Mouse (Mus musculus) cerebellum, adult 9-11 months (tissue): Measurements from ENCODE around the gene Zfp652.
A peak's percentile ranks its signal among the peaks of the same experiment; 100 is the strongest.
"Not testable (repeated sequence)": the region's sequence is repeated elsewhere in the genome, so short reads cannot be mapped to it uniquely, and the experiment has no call there.

ENCODE experiments used
- DNase-seq: peaks from one replicate; pipeline ENCODE4 v3.0.0; 2022

Gene Zfp652

DNA sequence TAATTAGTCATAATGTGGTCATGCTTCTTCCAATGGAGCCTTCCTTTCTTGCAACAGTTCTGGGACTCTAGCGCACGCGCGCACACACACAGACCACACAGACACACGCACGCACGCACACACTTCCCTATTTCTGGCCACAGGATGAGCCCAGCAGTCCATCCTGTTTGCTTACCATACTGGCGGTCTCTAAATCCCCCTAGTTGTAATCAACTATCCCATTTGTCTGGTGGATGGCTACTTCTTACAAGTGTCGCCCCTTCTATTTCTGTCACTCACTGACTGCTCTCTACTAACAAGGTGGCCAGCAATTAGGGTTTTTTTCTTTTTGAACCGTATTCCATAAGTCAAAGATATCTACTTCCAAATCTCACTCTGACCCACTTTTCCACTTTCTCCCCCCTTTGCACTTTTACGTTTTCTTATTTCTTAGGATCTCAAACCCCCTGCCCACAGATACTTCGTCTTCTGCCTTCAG is 349 bp upstream of the Zfp652 start:
- peak; percentile 51 for DNase-seq

DNA sequence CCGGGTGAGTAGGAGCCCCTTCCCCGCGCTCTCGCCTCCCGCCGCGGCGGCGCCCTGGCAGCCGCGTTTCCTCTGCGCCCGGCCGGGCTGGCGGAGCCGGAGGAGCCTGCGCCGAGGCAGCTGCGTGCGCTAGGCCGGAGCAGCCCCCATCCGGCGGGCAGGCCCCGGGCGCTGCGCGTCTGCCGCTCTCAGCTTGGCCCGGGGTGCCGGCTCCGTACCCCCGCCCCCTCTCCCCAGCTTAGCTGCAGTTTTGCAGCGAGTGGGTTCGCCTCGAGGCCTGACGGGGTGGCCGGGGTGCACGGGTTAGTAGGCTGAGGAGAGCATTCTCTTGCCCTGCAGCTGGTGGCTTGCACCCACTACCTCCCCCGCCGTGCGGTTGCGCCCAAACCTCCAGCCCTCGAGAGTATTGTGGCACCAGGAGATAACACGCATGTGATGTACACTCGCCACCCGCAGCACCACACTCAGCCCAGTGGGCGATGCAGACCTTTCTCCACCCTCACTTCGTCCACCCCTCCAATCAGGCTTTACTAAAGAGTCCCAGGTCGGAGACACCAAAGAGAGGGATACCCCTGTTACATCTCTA is 845 bp downstream of the Zfp652 start:
- DNase-seq: peak; percentile 74

DNA sequence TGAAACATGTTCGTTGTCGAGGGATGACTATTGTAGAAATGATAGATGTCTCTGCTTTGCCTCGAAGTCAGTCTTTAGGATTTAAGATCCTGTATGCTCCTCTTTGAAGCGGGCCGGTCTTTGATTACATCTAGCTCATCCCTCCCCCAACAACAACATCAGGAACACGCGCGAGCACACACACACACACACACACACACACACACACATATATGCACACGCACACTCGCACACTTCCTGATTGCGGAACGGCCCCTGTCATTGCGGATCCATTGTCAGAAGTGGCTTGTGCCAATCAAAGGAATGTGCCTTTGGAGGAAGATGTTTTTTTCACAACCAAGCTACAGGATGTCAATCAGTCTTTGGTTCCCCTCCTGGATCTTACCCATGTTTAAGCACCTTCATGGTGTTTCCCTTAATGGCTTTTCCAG is 1.4 kb downstream of the Zfp652 start:
- no peak for DNase-seq

DNA sequence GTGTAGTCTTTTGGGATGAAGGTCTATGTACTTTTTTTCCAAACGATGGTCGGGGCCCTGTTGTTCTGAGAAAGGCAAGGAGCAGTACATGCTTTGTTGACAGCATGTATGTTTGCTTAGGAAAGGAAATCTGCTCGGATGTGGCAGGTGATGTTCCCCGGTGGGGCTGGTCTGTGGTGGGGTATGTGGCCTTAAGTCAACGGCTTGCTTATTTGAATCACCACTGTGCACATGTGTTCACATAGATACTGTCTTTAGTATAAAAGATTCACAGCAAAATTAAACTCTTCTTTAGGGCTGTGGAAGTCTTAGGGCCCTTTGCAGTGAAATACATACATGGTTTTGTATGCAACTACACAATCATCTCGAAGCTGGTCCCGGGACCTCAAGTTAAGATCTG is 1.9 kb downstream of the Zfp652 start:
- DNase-seq: no peak

DNA sequence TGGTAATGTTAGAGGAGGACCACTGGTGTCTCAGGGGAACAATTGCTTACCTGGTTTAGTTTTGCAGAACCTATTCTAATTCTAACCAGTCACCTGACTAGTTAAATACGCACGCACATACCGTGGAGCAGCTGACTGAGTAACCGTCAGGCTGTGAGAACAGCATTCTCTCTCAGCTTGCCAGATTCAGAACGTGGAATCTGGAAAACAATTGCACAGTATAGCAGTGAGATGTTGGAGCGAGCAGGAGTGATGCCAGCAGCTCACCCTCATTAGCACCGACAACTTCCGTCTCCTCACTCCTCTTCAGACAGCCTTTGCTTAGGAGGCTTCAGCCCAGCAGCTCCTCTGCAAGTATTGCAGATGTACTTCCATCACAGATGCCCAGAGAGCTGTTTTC is 3.7 kb downstream of the Zfp652 start:
- DNase-seq: peak; percentile 24

DNA sequence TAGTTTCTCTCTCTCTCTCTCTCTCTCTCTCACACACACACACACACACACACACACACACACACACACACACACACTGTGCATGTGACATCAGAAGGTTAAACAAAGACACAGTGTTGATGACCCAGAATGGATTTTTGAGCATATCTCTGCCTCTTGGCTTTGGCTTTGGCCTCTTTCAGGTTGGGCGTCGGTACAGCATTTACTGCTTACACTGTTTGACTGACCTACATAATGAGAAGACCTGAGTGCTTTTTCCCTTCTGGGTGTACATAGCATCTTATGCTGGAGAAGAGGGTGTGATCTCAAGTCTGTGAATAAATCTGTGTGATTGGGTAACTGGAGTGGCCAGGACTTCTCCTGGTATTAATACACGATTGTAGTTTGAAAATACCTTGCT is 6.9 kb downstream of the Zfp652 start:
- peak; percentile 54 for DNase-seq

DNA sequence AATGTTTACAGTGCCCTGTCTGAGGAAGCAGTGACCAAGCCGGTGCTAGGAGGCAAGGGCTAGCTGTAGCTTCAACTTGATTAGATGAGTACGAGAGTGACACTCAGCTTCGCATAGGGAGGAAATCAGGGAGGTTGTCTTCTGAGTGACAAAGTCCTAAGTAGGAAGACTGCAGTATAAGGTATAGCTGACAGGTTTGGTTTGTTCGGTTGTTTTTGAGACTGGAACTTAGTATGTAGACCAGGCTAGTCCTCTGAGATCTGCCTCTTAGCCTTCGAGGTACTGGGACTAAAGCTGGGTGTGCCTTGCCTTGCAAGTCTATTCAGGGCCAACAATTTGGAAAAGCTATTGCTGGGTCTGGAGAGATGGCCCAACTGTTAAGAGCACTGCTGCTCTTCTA is 10.8 kb downstream of the Zfp652 start, which contains the start of gene B130006D01Rik:
TSS of gene B130006D01Rik (plus strand) at position 301 of the 400 bp plus-strand sequence.
- no peak for DNase-seq

DNA sequence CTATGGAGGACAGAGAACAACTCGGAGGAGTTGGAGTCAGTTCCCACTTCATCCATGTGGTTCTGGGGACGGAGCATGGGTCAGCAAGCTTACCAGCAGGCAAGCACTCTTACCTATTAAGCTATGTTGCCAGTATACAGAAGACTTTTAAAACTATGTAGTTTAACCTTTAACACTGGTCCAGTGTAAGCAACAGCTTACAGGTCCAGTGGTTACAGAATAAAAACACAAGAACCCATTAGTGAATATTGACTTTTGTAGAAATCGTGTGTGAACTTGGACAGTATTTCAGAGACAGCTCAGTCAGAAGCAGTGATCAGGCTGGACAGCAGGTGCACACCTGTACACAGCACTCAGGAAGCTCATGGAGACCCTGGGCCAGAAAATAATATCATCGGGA is 12.0 kb downstream of the Zfp652 start:
- DNase-seq: no peak

DNA sequence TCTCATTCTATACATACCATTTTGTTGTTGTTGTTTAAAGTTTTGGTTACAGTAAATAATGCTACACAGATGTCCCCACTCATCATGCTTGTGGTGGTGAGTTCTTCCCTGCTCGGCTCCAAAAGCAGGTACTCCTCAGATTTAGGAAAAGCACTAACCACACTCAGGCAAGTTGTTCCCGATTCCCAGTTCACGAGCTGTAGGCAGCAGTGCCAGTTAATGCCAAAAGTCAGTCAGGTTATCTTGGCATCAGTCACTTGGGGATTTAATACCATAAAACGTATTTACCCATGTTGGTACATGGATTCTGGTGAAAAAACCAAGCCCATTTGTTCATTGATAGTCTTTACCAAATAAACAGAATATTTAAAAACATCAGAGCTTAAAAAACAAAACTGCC is 13.7 kb downstream of the Zfp652 start:
- DNase-seq: no peak

DNA sequence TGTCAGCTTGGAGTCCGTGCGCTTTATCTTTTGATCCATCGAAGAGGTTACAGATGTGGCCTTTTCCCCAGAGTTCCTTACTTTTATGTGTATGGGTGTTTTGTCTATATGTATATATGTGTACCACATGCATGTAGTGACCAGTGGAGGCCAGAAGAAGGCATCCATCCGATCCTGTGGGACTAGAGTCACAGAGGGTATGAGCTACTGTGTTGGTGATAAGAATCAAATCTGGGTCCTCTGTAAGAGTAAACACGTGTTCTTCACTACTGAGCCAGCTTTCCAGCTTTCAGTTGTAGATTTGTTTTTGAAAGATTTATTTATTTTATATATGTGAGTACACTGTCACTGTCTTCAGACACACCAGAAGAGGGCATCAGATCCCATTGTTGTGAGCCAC is 15.5 kb downstream of the Zfp652 start:
- DNase-seq: no peak

DNA sequence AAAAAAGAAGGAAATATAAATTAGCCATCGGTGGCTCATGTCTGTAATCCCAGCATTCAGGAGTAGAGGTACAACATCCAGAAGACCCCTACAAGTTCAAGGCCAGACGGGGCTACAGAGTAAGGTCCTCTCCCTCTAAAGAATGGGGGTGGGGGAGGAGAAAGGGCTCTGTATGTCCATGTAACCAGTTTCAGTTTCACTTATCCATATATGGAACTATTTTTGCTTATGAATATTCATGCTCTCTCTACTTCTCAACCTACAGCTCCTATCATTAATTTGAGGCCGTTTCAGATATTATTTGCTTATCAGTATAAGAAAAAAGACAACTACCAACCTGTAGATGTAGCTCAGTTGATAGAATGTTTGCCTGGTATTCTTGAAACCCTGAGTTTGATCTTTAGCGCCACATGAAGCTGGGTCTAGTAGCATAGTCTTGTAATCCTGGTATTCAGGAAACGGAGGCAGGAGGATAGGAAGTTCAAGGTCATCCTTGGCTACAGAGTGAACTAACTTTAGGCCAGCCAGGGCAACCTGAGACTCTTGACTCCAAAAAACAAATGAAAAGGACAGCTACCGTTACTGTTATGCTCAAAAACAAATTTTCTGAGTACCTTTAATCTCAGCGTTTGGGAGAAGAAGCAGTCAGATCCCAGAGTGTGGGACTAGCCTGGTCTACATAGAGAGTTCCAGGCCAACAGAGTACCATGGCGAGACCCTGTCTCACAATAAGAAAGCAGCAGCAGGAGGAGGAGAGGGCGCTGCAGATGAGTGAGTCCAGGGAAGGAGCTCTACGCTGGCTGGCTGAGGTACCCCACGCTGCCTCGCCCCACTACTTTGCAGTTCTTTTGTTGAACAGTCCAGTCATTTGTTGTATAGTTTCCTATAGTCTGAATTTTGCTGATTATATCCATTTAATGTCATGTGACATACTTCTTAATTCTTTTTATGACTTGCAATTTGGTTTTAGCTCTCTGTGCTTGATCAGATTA is 16.7 kb downstream of the Zfp652 start:
- DNase-seq: no peak

DNA sequence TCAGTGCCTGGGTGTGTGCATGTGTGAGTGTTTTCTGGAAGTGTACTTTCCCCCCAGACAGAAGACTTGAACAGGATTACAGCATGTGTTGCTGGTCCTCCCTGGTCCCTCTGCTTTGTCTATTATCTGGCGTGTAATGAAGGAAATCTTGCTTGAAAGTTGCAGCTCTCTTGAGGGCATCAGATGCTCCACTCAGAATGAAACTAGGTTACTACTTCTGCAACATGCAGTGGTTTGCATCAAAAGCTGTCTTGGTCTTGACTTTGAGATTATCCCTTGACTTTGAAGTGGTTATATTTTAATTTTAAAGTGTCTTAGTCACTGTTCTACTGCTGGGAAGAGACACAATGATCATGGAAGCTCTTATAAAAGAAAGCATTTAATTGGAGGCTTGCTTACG is 22.0 kb downstream of the Zfp652 start:
- DNase-seq: no peak

DNA sequence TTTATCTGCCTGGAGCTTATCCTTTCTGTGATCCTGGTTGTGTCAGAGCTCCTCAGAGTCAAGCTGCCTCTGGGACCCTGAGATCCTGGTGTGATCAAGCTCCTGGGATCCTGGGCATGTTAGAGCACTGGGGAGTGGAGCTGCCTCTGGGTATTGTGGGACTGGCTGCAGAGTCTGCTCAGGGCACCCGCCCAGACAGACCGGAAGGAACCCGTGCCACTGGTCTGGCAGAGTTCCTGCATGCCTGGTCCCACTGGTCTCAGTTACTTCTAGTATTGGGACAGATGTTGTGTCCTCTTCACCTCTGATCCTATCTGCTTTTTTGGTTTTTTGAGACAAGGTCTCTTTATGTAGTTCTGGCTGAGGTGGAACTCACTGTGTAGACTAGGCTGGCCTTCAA is 25.3 kb downstream of the Zfp652 start:
- peak; percentile 25 for DNase-seq

DNA sequence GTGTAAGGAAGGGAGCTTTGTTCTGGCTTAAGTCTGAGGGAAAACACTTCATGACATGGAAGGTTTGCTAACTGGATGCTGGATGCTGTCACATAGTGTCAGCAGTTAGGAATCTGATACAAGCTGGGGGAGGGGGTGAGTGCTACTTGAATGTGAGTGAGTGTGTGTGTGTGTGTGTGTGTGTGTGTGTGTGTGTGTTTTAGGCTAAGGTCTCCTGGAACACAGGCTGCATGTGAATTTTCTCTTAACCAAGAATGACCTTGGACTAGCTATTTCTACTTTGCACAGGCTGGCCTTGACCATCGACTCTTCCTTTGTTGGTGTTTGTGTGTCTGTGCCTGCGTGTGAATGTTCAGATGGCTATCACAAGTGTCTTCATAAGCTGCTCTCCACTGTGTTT is 32.0 kb downstream of the Zfp652 start:
- no peak for DNase-seq

DNA sequence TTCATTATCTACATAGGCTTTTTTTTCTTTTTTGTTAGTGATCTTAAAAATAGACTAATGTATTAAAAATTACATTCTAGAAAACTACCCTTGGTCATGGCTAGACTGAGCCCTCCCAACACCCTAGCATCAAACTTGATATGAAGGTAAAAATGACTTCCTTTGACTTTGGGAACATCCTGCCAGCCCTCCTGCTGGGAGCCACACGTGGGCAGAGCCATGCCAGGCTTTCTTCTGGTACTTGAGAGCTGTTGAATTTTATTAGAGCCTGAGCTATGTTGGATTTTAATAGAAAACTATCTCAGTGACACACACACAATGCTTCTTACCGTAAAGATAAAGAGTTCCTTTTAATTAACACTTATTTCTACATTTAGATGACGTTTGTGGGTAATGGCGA is 34.3 kb downstream of the Zfp652 start:
- DNase-seq: peak; percentile 44

DNA sequence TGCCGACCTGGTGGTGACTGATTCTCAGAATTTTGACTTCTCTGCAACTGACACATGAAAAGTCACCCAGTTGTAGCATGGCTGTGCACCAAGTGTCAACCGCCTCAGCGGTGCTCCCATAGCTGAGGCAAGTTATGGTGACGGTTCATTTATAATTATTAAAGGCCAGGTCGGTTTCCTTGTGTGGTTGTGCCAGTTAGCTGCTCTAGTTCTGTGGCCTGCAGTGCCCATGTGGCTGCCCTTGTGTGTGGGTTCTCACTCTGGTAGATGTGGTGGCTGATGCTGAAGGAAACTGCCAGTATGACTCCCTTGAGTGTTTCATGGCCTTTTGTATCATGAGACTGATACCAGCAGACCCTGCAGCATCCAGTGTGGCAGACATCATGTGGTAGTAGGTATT is 35.9 kb downstream of the Zfp652 start:
- no peak for DNase-seq

DNA sequence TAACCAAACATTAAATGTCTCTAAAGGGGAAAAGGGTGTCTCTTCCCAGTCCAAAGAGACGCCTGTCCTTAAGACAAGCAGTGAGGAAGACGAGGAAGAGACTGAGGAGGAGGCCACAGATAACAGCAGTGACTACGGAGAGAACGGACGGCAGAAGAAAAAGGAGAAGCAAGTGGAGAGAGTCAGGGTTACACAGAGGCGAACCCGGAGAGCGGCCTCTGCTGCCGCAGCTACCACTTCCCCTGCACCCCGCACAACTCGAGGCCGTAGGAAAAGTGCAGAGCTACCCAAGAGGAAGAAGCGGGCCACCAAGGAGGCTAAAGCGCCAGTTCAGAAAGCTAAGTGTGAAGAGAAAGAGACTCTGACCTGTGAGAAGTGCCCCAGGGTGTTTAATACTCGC is 37.1 kb downstream of the Zfp652 start:
- no peak for DNase-seq

DNA sequence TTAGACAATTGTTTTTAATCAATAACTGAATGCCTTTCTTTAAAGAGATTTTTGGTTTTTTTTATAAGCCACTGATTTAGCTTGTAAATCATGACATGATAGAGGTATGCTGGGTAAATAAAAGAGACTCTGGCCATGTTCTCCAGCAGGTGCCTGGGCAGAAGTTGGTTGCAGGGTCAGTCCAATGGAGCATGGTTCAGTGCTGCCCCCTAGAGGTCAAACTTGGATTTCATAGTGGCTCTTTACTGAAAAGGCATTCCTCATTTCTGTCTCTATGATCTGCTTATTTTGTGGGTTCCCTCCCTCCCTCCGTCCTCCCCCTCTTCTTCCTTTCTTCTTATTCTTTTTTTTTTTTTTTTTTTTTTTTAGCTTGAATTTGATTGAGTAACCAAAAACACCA is 38.5 kb downstream of the Zfp652 start:
- peak; percentile 71 for DNase-seq

DNA sequence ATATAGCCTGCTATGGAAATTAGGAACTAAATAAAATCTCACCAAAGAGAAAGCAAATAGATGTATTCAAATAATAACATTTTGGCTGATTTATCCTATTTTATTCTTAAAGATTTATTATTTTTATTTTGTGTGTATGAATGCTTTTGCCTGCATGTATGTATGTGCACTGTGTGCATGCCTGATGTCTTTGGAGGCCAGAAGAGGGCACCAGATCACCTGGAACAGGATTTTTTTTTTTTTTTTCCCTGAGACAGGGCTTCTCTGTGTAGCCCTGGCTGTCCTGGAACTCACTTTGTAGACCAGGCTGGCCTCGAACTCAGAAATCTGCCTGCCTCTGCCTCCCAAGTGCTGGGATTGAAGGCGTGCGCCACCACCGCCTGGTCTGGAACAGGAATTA is 42.7 kb downstream of the Zfp652 start:
- DNase-seq: not testable (repeated sequence)

DNA sequence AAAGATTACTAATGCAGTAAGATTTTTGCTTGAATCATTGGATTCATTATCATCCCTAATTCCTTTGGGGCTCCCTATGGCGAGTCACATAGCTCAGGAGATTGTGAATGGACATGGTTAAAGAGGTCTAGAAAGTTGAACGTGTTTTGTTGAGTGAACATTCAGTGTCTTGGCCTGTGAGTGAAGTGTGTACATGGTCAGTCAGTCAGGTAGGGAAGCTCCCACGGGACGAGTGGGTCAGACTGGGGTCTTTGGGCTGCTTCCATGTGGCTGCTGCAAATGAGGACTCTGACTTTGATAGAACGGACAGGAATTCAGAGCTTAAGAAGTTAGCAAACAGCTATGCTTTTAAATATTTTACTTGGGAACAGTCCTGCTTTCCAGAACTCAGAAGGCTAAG is 48.0 kb downstream of the Zfp652 start:
- no peak for DNase-seq

DNA sequence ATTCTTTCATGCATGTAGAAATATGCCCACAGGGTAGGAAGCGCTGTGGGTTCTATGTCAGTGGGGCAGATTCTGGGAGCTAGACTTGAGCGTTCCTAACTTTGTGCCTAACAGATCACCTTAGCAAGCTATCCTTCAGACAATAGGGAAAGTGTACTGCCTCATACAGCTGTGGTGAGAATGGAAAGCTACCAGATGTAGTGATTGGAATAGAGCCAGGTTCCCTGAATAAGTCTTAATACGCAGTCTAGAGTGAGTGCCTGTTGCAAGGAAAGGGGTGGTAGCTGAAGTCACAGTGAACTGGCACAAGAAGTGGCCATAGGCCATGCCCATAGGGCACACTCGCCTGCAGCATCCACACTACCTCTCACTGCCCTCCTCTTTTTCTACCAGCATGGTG is 50.5 kb downstream of the Zfp652 start:
- no peak for DNase-seq

DNA sequence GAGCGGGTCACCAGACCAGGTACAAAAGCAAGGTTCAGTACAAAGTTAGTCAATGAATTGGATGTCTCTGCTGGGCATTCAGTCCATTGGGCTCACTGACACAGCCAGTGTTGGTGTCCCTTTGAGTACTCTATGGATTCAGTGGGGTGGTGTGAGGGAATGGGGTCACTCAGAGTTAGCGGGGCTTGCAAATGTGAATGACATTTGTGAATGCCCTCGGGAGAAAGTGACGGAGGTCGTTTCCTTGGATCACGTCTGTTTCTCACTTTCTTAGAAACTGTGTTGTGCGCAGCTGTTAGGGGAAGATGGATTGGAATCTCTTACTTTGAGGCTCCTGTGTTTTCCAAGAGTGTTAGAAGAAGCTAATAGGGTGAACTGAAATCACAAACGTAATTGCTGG is 52.3 kb downstream of the Zfp652 start:
- DNase-seq: no peak

DNA sequence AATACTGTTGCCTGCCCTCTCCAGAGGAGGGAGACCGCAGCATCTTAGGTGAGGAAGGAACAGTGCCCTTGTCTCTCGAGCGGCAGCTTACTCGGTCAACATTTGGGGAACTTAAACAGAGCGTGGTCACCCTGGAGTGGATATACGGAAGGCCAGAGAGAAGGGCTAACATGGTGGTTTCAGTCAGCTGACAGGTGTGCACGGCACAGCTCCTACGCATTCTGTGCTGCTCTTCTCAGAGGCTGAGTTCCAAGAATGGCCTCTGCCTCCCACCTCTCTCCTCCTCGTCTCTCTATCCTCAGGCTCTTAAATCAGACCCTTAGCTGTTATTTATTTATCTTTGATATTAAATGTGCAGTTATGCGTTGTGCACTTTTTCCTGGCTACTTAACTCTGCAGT is 52.9 kb downstream of the Zfp652 start:
- DNase-seq: no peak

DNA sequence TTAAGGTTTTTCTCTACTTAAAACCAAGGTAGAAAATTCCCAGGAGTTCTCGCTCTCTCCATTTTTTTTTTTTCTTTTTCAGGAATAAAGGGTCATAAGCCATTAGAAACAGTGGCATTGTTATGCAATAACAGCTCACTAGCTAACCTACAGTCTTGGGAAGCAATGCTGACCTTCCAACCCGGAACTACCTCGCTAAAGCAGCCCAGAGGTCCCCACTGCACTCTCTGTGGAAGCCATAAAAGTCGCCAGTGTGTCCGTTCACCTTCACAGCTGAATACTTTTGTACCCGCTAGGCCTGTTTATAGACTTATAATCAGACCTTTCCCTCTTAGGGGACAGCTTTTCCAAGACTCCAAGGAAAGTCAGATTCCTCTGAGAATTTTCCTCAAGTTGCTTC is 55.8 kb downstream of the Zfp652 start:
- no peak for DNase-seq
